Mouse (Mus musculus) liver, adult 10 weeks (tissue): ENCODE measurements around the gene Exd2. TPM values are rescaled to one million over a fixed set of nuclear protein-coding genes. Genes with fewer than 3 reads are reported as not detected.

Experiments
- polyA plus RNA-seq: library from polyadenylated mRNA; stranded (reverse); fragments of 350-450 nt; fragmentation: Illumina TruSeq; extraction: RNeasy Lipid Tissue Mini Kit (QIAGEN cat#74804); gene quantifications from one replicate; pipeline ENCODE4 v1.2.3, GENCODE M21; 2014; ENCODE audit warnings: low read depth, low replicate concordance

Gene Exd2
- 8.0 TPM for polyA plus RNA-seq

GRCm38 (mm10) chr12:80462942-80463651 lies at the start of gene Exd2:
Gene Exd2 (plus strand): TSS chr12:80463095.

GRCm38 (mm10) chr12:80436336-80436976 lies 26.4 kb upstream of the Exd2 start, which contains the start of gene Dcaf5:
Gene Dcaf5 (minus strand): TSS chr12:80436601.

GRCm38 (mm10) chr12:80517977-80518376 lies 55.1 kb downstream of the Exd2 start, which contains the start of gene Galnt16:
Gene Galnt16 (plus strand): TSS chr12:80518277.

Other genes with a start within 250 kb of the Exd2 start
- 7.6 TPM for gene Actn1, start 202.7 kb upstream of the Exd2 start, polyA plus RNA-seq
- gene Dcaf5, start 26.5 kb upstream of the Exd2 start, polyA plus RNA-seq: 12.7 TPM
- gene Galnt16, start 55.2 kb downstream of the Exd2 start, polyA plus RNA-seq: not detected
- gene Slc39a9, start 180.8 kb downstream of the Exd2 start, polyA plus RNA-seq: 29.0 TPM
- gene Erh, start 181.2 kb downstream of the Exd2 start, polyA plus RNA-seq: 24.9 TPM
- gene Plekhd1, start 229.5 kb downstream of the Exd2 start, polyA plus RNA-seq: not detected